Mouse (Mus musculus): Measurements from ENCODE around the gene Hist1h4a. TPM values are rescaled to one million over a fixed set of nuclear protein-coding genes. Genes with fewer than 3 reads are reported as not detected.
A peak's percentile ranks its signal among the peaks of the same experiment; 100 is the strongest.

Gene Hist1h4a
- total and polyA plus RNA-seq, 2 experiments from 2014 or later, result 0.49 to 794 TPM

GRCm38 (mm10) chr13:23743215-23743614, 17.8 kb downstream of the Hist1h4a start:
- no peak for TF ChIP-seq EP300 (IDR thresholded peaks at IDR 0.05; ENCODE audit: low read depth)
- no peak for TF ChIP-seq CTCF (IDR thresholded peaks at IDR 0.05; ENCODE audit: low read depth)
- WGBS, result 81% methylated on average over 5 of the region's 5 CpGs

GRCm38 (mm10) chr13:23742007-23742406, 19.0 kb downstream of the Hist1h4a start:
- DNase-seq (ENCODE audit: low spot score) (no peak), ATAC-seq (ENCODE audit: insufficient read depth, low read depth) (no peak)
- Histone ChIP-seq H3K36me3 (replicated peaks; ENCODE audit: control insufficient read depth, insufficient read depth, low read length) (no peaks in the 10 kb centered on the region), H3K27ac (ENCODE audit: low read depth) (no peak overlapping the region), H3K4me1 (ENCODE audit: control insufficient read depth, insufficient read depth) (peaks cover 13% of the 10 kb centered on the region), H3K27me3 (ENCODE audit: control insufficient read depth, insufficient read depth, low read length) (no peaks in the 10 kb centered on the region), H3K4me2 (ENCODE audit: low read depth, low read length) (no peak overlapping the region), H3K4me3 (ENCODE audit: low read depth, low read length) (no peak overlapping the region), H3K9me3 (replicated peaks; ENCODE audit: control insufficient read depth, low read length) (no peaks in the 10 kb centered on the region), H3K9ac (replicated peaks; ENCODE audit: low read depth, low read length) (no peak overlapping the region)
- no peak for TF ChIP-seq EP300 (IDR thresholded peaks at IDR 0.05; ENCODE audit: low read depth)
- TF ChIP-seq CTCF (IDR thresholded peaks at IDR 0.05; ENCODE audit: low read depth), result no peak

More at GRCm38 (mm10) chr13:23743215-23743614, 17.8 kb downstream of the Hist1h4a start:
- ATAC-seq (ENCODE audit: insufficient read depth, low read depth) (no peak), DNase-seq (ENCODE audit: low spot score) (no peak)
- Histone ChIP-seq H3K4me1 (ENCODE audit: control insufficient read depth, insufficient read depth) (peaks cover 19% of the 10 kb centered on the region), H3K9ac (replicated peaks; ENCODE audit: low read depth, low read length) (no peak overlapping the region), H3K36me3 (replicated peaks; ENCODE audit: control insufficient read depth, insufficient read depth, low read length) (no peaks in the 10 kb centered on the region), H3K4me3 (ENCODE audit: low read depth, low read length) (no peak overlapping the region), H3K27ac (ENCODE audit: low read depth) (no peak overlapping the region), H3K9me3 (replicated peaks; ENCODE audit: control insufficient read depth, low read length) (no peaks in the 10 kb centered on the region), H3K27me3 (ENCODE audit: control insufficient read depth, insufficient read depth, low read length) (no peaks in the 10 kb centered on the region), H3K4me2 (ENCODE audit: low read depth, low read length) (no peak overlapping the region)

GRCm38 (mm10) chr13:23740910-23741309, 20.1 kb downstream of the Hist1h4a start:
- ATAC-seq (ENCODE audit: insufficient read depth, low read depth), result no peak
- H3K9ac ChIP-seq (replicated peaks; ENCODE audit: low read depth, low read length), result no peak overlapping the region

GRCm38 (mm10) chr13:23740256-23740840, 20.7 kb downstream of the Hist1h4a start:
- Histone ChIP-seq H3K4me2 (ENCODE audit: low read depth, low read length) (peak overlapping the region; percentile 97), H3K4me3 (ENCODE audit: low read depth, low read length) (peak overlapping the region; percentile 72), H3K27me3 (ENCODE audit: control insufficient read depth, insufficient read depth, low read length) (no peaks in the 10 kb centered on the region), H3K27ac (ENCODE audit: low read depth) (peak overlapping the region; percentile 97), H3K9me3 (replicated peaks; ENCODE audit: control insufficient read depth, low read length) (no peaks in the 10 kb centered on the region), H3K36me3 (replicated peaks; ENCODE audit: control insufficient read depth, insufficient read depth, low read length) (no peaks in the 10 kb centered on the region), H3K9ac (replicated peaks; ENCODE audit: low read depth, low read length) (peak overlapping the region; percentile 96), H3K4me1 (ENCODE audit: control insufficient read depth, insufficient read depth) (peaks cover 8% of the 10 kb centered on the region; the same call in 1 of the 2 replicates)
- no peak for ATAC-seq (ENCODE audit: insufficient read depth, low read depth)
- WGBS, result 32% methylated on average over 13 of the region's 13 CpGs
- DNase-seq (ENCODE audit: low spot score), result no peak
- TF ChIP-seq CTCF (IDR thresholded peaks at IDR 0.05; ENCODE audit: low read depth) (no peak), EP300 (IDR thresholded peaks at IDR 0.05; ENCODE audit: low read depth) (no peak)

More at GRCm38 (mm10) chr13:23740910-23741309, 20.1 kb downstream of the Hist1h4a start:
- H3K4me2 ChIP-seq (ENCODE audit: low read depth, low read length), result peak overlapping the region; percentile 97
- 67% methylated on average over 5 of the region's 5 CpGs for WGBS
- H3K27me3 ChIP-seq (ENCODE audit: control insufficient read depth, insufficient read depth, low read length), result no peaks in the 10 kb centered on the region
- no peaks in the 10 kb centered on the region for H3K9me3 ChIP-seq (replicated peaks; ENCODE audit: control insufficient read depth, low read length)
- peak overlapping the region; percentile 72; the same call in 1 of the 2 replicates for H3K4me3 ChIP-seq (ENCODE audit: low read depth, low read length)
- no peak for TF ChIP-seq EP300 (IDR thresholded peaks at IDR 0.05; ENCODE audit: low read depth)
- TF ChIP-seq CTCF (IDR thresholded peaks at IDR 0.05; ENCODE audit: low read depth), result no peak
- no peaks in the 10 kb centered on the region for H3K36me3 ChIP-seq (replicated peaks; ENCODE audit: control insufficient read depth, insufficient read depth, low read length)
- no peak for DNase-seq (ENCODE audit: low spot score)
- H3K27ac ChIP-seq (ENCODE audit: low read depth), result peak overlapping the region; percentile 97; the same call in 1 of the 2 replicates
- peaks cover 12% of the 10 kb centered on the region for H3K4me1 ChIP-seq (ENCODE audit: control insufficient read depth, insufficient read depth)

- TF ChIP-seq CTCF (IDR thresholded peaks at IDR 0.05; ENCODE audit: low read depth) (no peak), EP300 (IDR thresholded peaks at IDR 0.05; ENCODE audit: low read depth) (no peak; the same call in 1 of the 2 replicates)
- Histone ChIP-seq H3K36me3 (replicated peaks; ENCODE audit: control insufficient read depth, insufficient read depth, low read length) (no peaks in the 10 kb centered on the region), H3K4me2 (ENCODE audit: low read depth, low read length) (peak overlapping the region; percentile 97), H3K4me1 (ENCODE audit: control insufficient read depth, insufficient read depth) (peaks cover 8% of the 10 kb centered on the region; the same call in 1 of the 2 replicates), H3K9ac (replicated peaks; ENCODE audit: low read depth, low read length) (peak overlapping the region; percentile 96), H3K4me3 (ENCODE audit: low read depth, low read length) (peak overlapping the region; percentile 72), H3K27me3 (ENCODE audit: control insufficient read depth, insufficient read depth, low read length) (no peaks in the 10 kb centered on the region), H3K9me3 (replicated peaks; ENCODE audit: control insufficient read depth, low read length) (no peaks in the 10 kb centered on the region), H3K27ac (ENCODE audit: low read depth) (peak overlapping the region; percentile 97)
- DNase-seq (ENCODE audit: low spot score), result no peak
- ATAC-seq (ENCODE audit: insufficient read depth, low read depth), result no peak
- WGBS, result 0% methylated on average over 14 of the region's 14 CpGs
Observed at GRCm38 (mm10) chr13:23739922-23740252, 21.1 kb downstream of the Hist1h4a start.

Measured in heart, postnatal 0 days (tissue).